Mouse (Mus musculus) gastrocnemius, adult 2 months (tissue): Measurements from ENCODE around the gene Aurka. TPM values are rescaled to one million over a fixed set of nuclear protein-coding genes. Genes with fewer than 3 reads are reported as not detected.

Experiments
- DNase-seq: peaks from one replicate; pipeline ENCODE4 v3.0.0; 2022
- H3K27ac ChIP-seq: fragments of 200-600 bp; 2 replicates; pipeline ENCODE4 v1.8.1; 2022; ENCODE audit warnings: mild to moderate bottlenecking
- H3K4me3 ChIP-seq: fragments of 200-600 bp; 2 replicates; pipeline ENCODE4 v1.8.1; 2022; ENCODE audit warnings: mild to moderate bottlenecking, moderate library complexity
- CTCF ChIP-seq: fragments of 200-600 bp; IDR thresholded peaks from 2 replicates; pipeline ENCODE4 v1.8.1; 2022; ENCODE audit warnings: antibody characterized with exemption, mild to moderate bottlenecking, moderate library complexity
- intact Hi-C: fragments of 180-260 bp; cut with DNase I; formaldehyde crosslinking; loops from one replicate; pipeline ENCODE4 v1.15.1; 2025
- long read RNA-seq, 2 experiments: library from polyadenylated mRNA; stranded (forward); transcript quantifications; one replicate each; pipeline ENCODE4 v2.0.0; 2021
- total RNA-seq, 2 experiments: library from RNA; stranded (reverse); gene quantifications; 2 replicates each; pipeline ENCODE4 v1.2.3; 2021

Aurka gene
- total RNA-seq: 1 to 10 TPM; 4.4 to 9.9 TPM
- long read RNA-seq, experiment 1, partial matches to known transcripts: 0 of 3 reads
- long read RNA-seq, experiment 1, other reads (novel, unspliced or antisense): 3 of 3 reads
- long read RNA-seq, experiment 2, partial matches to known transcripts: 5 of 8 reads
- long read RNA-seq, experiment 2, other reads (novel, unspliced or antisense): 3 of 8 reads

GRCm38 (mm10) chr2:172370411-172371223 lies at the start of gene Aurka, which contains the start of gene Cstf1:
TSS of gene Aurka (minus strand) at chr2:172370535.
TSS of gene Cstf1 (plus strand) at chr2:172370681.
- peak; percentile 97 for DNase-seq
- TF ChIP-seq CTCF: no peak
- intact Hi-C loops: loop anchor here (2.0 to 10.0 kb wide), 3 partner anchors 24 to 644 kb away; partner anchors contain the start of gene Rtf2
- peak within 1 kb of the TSS; percentile 98 for H3K27ac ChIP-seq
- peak within 1 kb of the TSS; percentile 91 for H3K4me3 ChIP-seq

GRCm38 (mm10) chr2:172418208-172418607 lies 47.9 kb upstream of the Aurka start:
- Histone ChIP-seq H3K4me3 (no peak overlapping the region), H3K27ac (no peak overlapping the region)
- intact Hi-C loops: no loop called here
- no peak for TF ChIP-seq CTCF
- no peak for DNase-seq

- intact Hi-C loops: no loop called here
- no peak for TF ChIP-seq CTCF
These were observed 46.5 kb upstream of the Aurka start for GRCm38 (mm10) chr2:172416876-172417275.

GRCm38 (mm10) chr2:172416218-172416617 lies 45.9 kb upstream of the Aurka start:
- no peak for DNase-seq
- no peak overlapping the region for H3K4me3 ChIP-seq
- TF ChIP-seq CTCF: no peak
- intact Hi-C loops: no loop called here
- no peak overlapping the region for H3K27ac ChIP-seq

More at GRCm38 (mm10) chr2:172416876-172417275, 46.5 kb upstream of the Aurka start:
- Histone ChIP-seq H3K27ac (no peak overlapping the region), H3K4me3 (no peak overlapping the region)
- no peak for DNase-seq

- Histone ChIP-seq H3K4me3 (no peak overlapping the region), H3K27ac (no peak overlapping the region)
- no peak for DNase-seq
- TF ChIP-seq CTCF: no peak
- intact Hi-C loops: no loop called here
These were observed 43.6 kb upstream of the Aurka start for GRCm38 (mm10) chr2:172413894-172414293.

- intact Hi-C loops: no loop called here
These were observed 42.9 kb upstream of the Aurka start for GRCm38 (mm10) chr2:172413273-172413672.

GRCm38 (mm10) chr2:172412454-172412853 lies 42.1 kb upstream of the Aurka start:
- Histone ChIP-seq H3K27ac (no peak overlapping the region), H3K4me3 (no peak overlapping the region)
- intact Hi-C loops: no loop called here
- no peak for TF ChIP-seq CTCF
- no peak for DNase-seq

More at GRCm38 (mm10) chr2:172413273-172413672, 42.9 kb upstream of the Aurka start:
- Histone ChIP-seq H3K27ac (no peak overlapping the region), H3K4me3 (no peak overlapping the region)
- DNase-seq: no peak
- no peak for TF ChIP-seq CTCF

- TF ChIP-seq CTCF: no peak
- no peak overlapping the region for H3K4me3 ChIP-seq
- intact Hi-C loops: no loop called here
- no peak for DNase-seq
- no peak overlapping the region for H3K27ac ChIP-seq
These were observed 40.8 kb upstream of the Aurka start for GRCm38 (mm10) chr2:172411091-172411490.

GRCm38 (mm10) chr2:172410686-172411085 lies 40.4 kb upstream of the Aurka start:
- DNase-seq: no peak
- TF ChIP-seq CTCF: no peak
- Histone ChIP-seq H3K4me3 (no peak overlapping the region), H3K27ac (no peak overlapping the region)
- intact Hi-C loops: no loop called here

GRCm38 (mm10) chr2:172407499-172407898 lies 37.2 kb upstream of the Aurka start:
- Histone ChIP-seq H3K4me3 (no peak overlapping the region), H3K27ac (no peak overlapping the region)
- no peak for DNase-seq
- intact Hi-C loops: no loop called here
- TF ChIP-seq CTCF: no peak

- H3K27ac ChIP-seq: no peak overlapping the region
- H3K4me3 ChIP-seq: no peak overlapping the region
- intact Hi-C loops: no loop called here
- no peak for DNase-seq
- TF ChIP-seq CTCF: no peak
These were observed 35.8 kb upstream of the Aurka start for GRCm38 (mm10) chr2:172406173-172406572.

GRCm38 (mm10) chr2:172405011-172405410 lies 34.7 kb upstream of the Aurka start:
- intact Hi-C loops: no loop called here

GRCm38 (mm10) chr2:172404239-172404638 lies 33.9 kb upstream of the Aurka start:
- TF ChIP-seq CTCF: no peak
- H3K27ac ChIP-seq: no peak overlapping the region
- intact Hi-C loops: no loop called here
- no peak for DNase-seq
- no peak overlapping the region for H3K4me3 ChIP-seq

More at GRCm38 (mm10) chr2:172405011-172405410, 34.7 kb upstream of the Aurka start:
- Histone ChIP-seq H3K27ac (no peak overlapping the region), H3K4me3 (no peak overlapping the region)
- no peak for TF ChIP-seq CTCF
- no peak for DNase-seq
